Mouse (Mus musculus): ENCODE results near the gene Ncor2.
A peak's percentile ranks its signal among the peaks of the same experiment; 100 is the strongest.

Gene Ncor2

GRCm38 (mm10) chr5:125015576-125015975, 163.4 kb downstream of the Ncor2 start:
- DNase-seq: peak in 1 of 2 experiments; percentile 49

DNA sequence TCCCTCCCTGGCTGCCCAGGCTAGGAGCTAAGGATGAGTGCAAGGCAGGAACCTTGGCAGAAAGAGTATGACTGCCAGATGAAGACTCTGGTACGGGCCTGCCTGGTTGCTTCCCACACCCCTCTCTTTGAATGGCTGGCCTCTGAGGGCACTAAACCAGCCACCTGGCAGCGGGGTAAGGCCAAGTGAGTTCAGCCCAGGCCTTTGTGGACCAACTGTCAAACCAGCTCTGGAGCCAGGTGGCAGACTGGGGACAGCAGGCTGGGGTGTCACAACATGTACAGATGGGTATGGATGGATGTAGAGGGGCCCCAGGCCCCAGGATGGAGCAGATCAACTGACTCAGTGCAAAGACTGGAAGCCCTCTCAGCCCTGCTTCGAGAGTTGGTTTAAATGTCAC, 164.0 kb downstream of the Ncor2 start:
- peak; percentile 76 to 77 for DNase-seq

- peak; percentile 95 to 97 for DNase-seq
Observed at GRCm38 (mm10) chr5:125014497-125014896, 164.5 kb downstream of the Ncor2 start.

DNA sequence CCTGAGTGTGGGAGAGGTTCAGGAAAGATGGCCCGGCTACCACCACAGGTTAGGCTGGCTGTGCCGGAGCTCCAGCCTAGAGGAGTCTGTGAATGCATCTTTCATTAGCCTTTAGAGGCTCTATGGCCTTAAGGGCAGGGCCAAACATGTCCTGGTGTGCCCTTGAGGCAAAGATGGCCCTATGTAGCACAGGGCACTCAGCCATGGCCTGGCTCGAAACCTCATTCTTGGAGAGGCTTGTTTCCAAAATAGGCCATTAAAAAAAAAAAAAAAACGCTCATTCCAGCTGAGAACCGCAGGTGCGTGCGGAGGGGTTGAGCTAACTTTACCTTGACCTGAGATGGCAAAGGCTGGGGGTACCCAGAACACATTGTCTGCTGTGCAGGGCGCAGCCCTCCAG, 167.4 kb downstream of the Ncor2 start:
- no peak for DNase-seq

- DNase-seq: no peak
Observed at GRCm38 (mm10) chr5:125011166-125011565, 167.9 kb downstream of the Ncor2 start.

DNA sequence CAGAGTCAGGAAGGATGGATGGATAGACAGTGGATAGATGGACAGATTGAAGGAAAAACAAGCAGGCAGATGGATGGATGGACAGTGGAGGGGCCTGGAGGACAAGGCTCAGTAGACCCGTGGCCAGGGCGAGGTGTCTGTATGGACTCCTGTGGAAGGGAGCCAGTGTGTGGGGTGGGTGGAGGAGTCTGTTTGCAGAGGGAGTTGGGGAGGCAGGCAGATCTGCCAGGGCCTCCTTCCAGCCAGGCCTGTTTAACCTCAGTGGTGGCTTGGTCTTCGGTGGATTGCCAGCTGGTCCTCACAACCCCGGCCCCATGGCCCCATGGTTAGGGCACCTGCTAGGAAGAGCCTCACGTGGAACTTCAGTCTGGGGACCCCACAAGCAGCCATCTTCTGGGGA, 172.1 kb downstream of the Ncor2 start:
- peak; percentile 35 to 50 for DNase-seq

DNA sequence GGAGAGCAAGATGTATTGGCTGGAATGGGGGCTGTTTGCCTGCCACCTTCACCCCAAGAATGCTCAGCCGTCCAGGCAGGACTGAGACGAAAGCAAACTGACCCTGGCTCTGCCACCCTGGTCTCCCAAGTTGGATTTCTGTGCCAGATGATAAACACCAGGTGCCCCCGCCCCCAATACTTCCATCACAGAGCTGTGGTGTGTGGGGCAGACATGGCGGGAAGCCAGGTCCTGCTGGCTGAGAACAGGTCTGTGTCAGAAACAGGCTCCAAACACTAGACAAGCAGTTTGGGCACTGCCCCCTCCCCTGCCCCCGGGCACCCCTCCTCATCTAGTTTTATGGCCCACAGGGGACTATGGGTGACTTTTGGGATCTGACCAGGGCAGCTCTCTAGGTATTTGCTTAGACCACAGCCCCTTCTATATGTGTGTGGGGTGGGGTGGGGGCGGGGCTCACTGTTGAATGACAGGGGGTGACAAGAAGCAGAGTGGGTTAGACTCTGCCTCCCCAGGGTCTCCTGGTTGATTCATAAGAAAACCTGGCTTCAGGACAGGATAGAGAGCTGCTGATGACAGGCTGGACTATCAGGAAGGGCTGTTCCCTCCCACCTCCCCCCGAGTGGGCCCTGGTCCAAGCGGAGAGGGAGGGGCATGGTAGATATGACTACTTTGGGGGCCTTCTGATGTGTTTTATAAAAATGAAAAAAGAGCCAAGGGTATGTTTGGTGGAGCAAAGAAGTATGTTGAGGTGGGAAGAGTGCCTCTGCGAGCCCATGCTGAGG, 173.0 kb downstream of the Ncor2 start:
- peak; percentile 42 to 57 for DNase-seq

GRCm38 (mm10) chr5:125003873-125004255, 175.2 kb downstream of the Ncor2 start:
- DNase-seq: peak in 1 of 2 experiments; percentile 10

DNA sequence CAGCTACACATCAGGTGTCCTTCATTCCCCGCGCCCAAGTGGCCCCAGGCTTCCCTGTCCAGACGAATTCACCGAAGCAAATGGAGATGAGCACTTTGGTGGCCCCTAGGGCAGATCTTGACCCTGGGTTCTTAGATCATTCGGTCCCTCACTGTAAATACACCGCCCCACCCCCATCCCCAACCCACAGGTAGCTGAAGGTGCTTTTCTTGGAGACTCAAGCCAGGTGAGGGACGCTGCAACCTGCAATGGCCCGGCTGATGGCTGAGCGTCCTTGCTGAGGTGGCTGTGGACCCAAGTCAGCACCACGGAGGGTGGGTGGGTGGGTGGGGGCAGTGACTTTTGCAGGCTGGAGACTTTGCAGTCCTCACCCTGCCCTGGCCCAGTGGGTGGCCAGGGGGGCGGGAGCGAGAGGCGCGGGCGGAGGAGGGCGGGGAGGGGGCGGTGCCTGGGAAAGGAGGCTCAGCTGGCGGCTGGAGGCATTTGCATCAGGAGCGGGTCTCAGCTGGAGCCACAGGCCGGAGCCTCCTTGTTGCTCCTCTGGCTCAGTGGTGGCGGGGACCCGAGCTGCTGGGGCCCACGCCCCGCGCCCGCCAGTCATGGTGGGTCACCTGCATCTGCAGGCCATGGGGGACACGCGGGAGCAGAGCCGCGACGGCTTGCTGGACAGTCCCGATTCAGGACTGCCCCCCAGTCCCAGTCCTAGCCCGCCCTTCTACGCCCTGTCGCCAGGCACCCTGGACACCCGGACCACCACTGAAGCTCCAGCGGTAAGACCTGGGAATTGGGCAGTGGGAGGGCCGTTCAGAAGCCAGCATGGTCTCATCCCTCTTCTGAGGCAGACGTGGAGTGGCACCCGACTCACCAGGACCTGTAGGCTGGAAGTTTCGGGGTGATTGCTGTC, 175.8 kb downstream of the Ncor2 start, which contains the start of gene Rflna:
Rflna (plus strand) TSS at position 253 of the 904 bp plus-strand sequence.
- DNase-seq: peak in 1 of 2 experiments; percentile 30

DNA sequence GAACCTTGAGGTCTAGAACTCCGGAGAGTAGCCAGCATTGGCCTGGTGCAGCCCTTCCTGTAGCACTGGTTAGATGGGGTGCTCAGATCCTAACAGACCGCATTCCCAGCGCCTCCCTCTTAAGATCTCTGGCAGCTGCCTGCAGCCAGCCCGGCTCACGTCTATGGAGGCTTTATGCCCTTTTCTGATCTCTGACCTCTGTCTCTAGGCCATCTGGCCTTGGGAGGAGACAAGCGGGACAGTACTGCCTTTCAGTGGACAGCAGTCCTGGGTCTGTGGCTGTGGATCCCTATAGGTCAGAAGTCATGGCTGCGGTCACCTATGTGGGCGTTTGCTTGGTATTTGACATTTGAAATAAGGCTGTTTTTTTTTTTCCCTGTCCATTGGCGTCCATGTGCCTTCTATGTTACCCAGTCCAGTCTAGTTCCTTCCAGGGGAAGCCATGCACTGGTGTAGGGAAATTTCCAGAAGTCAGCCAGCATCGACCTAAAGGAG, 178.2 kb downstream of the Ncor2 start:
- no peak for DNase-seq

- DNase-seq: no peak
Observed at GRCm38 (mm10) chr5:124997913-124998312, 181.1 kb downstream of the Ncor2 start.

- DNase-seq: no peak
Observed at GRCm38 (mm10) chr5:124996816-124997215, 182.2 kb downstream of the Ncor2 start.

GRCm38 (mm10) chr5:124992891-124993290, 186.1 kb downstream of the Ncor2 start:
- peak in 1 of 2 experiments; percentile 36 for DNase-seq

DNA sequence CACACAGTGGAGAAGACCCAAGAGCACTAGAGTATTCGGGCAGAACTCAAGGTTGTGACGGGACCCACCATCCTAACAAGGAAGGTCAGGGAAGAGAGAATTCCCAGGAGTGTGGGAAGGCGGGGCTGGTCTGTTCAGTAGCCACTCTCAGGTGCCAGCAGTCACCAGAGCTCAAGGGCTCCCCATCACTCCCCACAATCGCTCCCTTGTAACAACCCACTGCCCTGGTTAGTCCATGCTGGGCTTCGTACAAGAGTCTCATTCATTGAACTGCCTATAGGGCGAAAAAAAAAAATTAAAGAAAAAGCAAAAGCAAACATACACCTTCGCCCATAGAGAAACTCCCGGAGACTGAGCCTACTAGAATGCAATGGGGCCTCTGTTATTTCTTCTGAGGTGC, 186.7 kb downstream of the Ncor2 start:
- DNase-seq: no peak

DNA sequence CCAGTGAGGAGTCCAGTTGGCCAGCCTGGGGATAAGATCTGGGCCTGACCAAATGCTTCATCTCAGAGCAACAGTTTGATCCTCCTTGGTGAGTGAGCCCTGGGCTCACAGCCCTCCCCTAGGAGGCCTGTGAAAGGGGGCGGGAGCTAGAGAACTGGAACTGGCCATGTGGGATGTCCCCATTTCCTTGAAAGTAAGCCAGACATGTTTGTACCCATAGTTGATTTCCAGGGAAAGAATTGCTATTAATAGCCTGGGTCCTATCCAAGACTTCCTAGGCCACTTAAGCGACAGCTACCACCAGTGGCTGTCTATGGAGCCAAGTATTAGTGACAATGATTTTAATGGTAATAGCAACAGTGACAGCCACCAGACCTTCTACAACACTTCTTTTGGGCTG, 189.3 kb downstream of the Ncor2 start:
- DNase-seq: peak in 1 of 2 experiments; percentile 20

- DNase-seq: no peak
Observed at GRCm38 (mm10) chr5:124986656-124987055, 192.4 kb downstream of the Ncor2 start.

- no peak for DNase-seq
Observed at GRCm38 (mm10) chr5:124986222-124986621, 192.8 kb downstream of the Ncor2 start.

GRCm38 (mm10) chr5:124969790-124970189, 209.2 kb downstream of the Ncor2 start:
- no peak for DNase-seq
